Comparison of ENCODE assay signal across 19 mouse cellular contexts in the genomic region with DNA sequence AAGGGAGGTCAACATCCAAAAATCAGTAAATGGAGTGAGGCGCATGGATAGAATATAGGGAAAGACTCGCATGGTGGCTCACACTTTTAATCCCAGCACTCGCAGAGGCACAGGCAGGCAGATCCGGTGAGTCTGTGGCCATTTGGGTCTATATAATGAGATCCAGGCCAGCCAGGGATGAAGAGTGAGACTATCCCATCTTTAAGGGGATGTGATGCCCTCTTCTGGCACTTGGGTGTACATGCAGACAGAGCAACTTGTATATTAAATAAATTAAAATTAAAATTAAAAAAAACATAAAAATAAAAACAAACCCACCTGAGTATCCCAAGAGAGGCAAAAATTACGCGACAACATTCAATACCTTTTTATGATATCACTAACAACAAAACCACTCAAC. TPM values are rescaled to one million over a fixed set of nuclear protein-coding genes. Genes with fewer than 3 reads are reported as not detected.
DNase-seq lines count a peak whose midpoint lies in the region; ATAC-seq and TF ChIP-seq lines count a peak whose summit lies in the region.
"Had no signal": no experiment of that assay in that cellular context is flagged by ENCODE, and none has a peak within 500 bp of the region (broad histone marks: within the 10 kb centered on the region; RNA-seq: fewer than 3 reads in every experiment).

No protein-coding gene starts in this region.

- H3K4me1 ChIP-seq in heart, postnatal 0 days (ENCODE audit: control insufficient read depth, insufficient read depth), result peaks cover 3% of the 10 kb centered on the region; the same call in 1 of the 2 replicates
- no peaks in the 10 kb centered on the region; the same call in 1 of the 2 replicates for H3K4me1 ChIP-seq in heart, embryonic 11.5 days (ENCODE audit: control insufficient read depth, insufficient read depth, low read length)
- H3K4me1 ChIP-seq in midbrain, postnatal 0 days (ENCODE audit: insufficient read depth, low read length), result no peaks in the 10 kb centered on the region
- H3K4me1 ChIP-seq in midbrain, embryonic 11.5 days (ENCODE audit: control insufficient read depth, insufficient read depth, low read length), result 0 out of 2 replicates have a peak, but pooled peaks cover 2% of the 10 kb centered on the region

- TF ChIP-seq POLR2A in brain, embryonic 14.5 days (IDR thresholded peaks at IDR 0.05; ENCODE audit: borderline replicate concordance, extremely low read depth, insufficient read depth, insufficient read length, poor library complexity, severe bottlenecking), result no peak

- no peaks in the 10 kb centered on the region for H3K9me3 ChIP-seq in heart, postnatal 0 days (replicated peaks; ENCODE audit: control insufficient read depth, low read length)
- H3K9me3 ChIP-seq in heart, embryonic 11.5 days (replicated peaks; ENCODE audit: control insufficient read depth, low read length), result no peaks in the 10 kb centered on the region
- H3K9me3 ChIP-seq in midbrain, postnatal 0 days (ENCODE audit: low read length), result no peaks in the 10 kb centered on the region
- H3K9me3 ChIP-seq in midbrain, embryonic 11.5 days (ENCODE audit: control insufficient read depth, low read length), result no peaks in the 10 kb centered on the region
- H3K9me3 ChIP-seq: embryonic facial prominence, embryonic 12.5 days; heart, embryonic 15.5 days; limb, embryonic 12.5 days had no signal

- TF ChIP-seq CTCF in heart, postnatal 0 days (IDR thresholded peaks at IDR 0.05; ENCODE audit: low read depth), result peak; percentile 45
- TF ChIP-seq CTCF in midbrain, postnatal 0 days (IDR thresholded peaks at IDR 0.05), result peak; percentile 53
- peak; percentile 16; the same call in 1 of the 2 replicates for TF ChIP-seq CTCF in brain, embryonic 14.5 days (IDR thresholded peaks at IDR 0.05; ENCODE audit: borderline replicate concordance, extremely low read depth, insufficient read depth, insufficient read length)

- no peak overlapping the region for H3K9ac ChIP-seq in heart, postnatal 0 days (replicated peaks; ENCODE audit: low read depth, low read length)
- no peak overlapping the region for H3K9ac ChIP-seq in heart, embryonic 11.5 days (ENCODE audit: low read depth, low read length)
- H3K9ac ChIP-seq in midbrain, postnatal 0 days (replicated peaks; ENCODE audit: low read length, poor library complexity, severe bottlenecking), result no peak overlapping the region
- no peak overlapping the region for H3K9ac ChIP-seq in midbrain, embryonic 11.5 days (ENCODE audit: low read length)
- H3K9ac ChIP-seq: embryonic facial prominence, embryonic 12.5 days; heart, embryonic 15.5 days; limb, embryonic 12.5 days had no signal

- H3K4me3 ChIP-seq in heart, postnatal 0 days (ENCODE audit: low read depth, low read length), result no peak overlapping the region
- no peak overlapping the region for H3K4me3 ChIP-seq in heart, embryonic 11.5 days (ENCODE audit: low read depth, low read length)
- H3K4me3 ChIP-seq in midbrain, postnatal 0 days (ENCODE audit: low read depth, low read length), result no peak overlapping the region
- H3K4me3 ChIP-seq in midbrain, embryonic 11.5 days (ENCODE audit: low read depth, low read length), result no peak overlapping the region
- H3K4me3 ChIP-seq: embryonic facial prominence, embryonic 12.5 days; heart, embryonic 15.5 days; limb, embryonic 12.5 days had no signal

- H3K27ac ChIP-seq in heart, postnatal 0 days (ENCODE audit: low read depth), result no peak overlapping the region
- H3K27ac ChIP-seq in heart, embryonic 11.5 days (ENCODE audit: low read depth, low read length), result no peak overlapping the region
- no peak overlapping the region for H3K27ac ChIP-seq in midbrain, postnatal 0 days (ENCODE audit: low read depth, low read length)
- no peak overlapping the region for H3K27ac ChIP-seq in midbrain, embryonic 11.5 days (ENCODE audit: low read depth, low read length)
- H3K27ac ChIP-seq: embryonic facial prominence, embryonic 12.5 days; heart, embryonic 15.5 days; limb, embryonic 12.5 days had no signal

- H3K36me3 ChIP-seq in heart, postnatal 0 days (replicated peaks; ENCODE audit: control insufficient read depth, insufficient read depth, low read length), result no peaks in the 10 kb centered on the region
- H3K36me3 ChIP-seq in heart, embryonic 11.5 days (ENCODE audit: control insufficient read depth, insufficient read depth, low read length), result no peaks in the 10 kb centered on the region
- no peaks in the 10 kb centered on the region for H3K36me3 ChIP-seq in midbrain, postnatal 0 days (ENCODE audit: insufficient read depth, low read length)
- H3K36me3 ChIP-seq in midbrain, embryonic 11.5 days (ENCODE audit: control insufficient read depth, insufficient read depth, low read length), result no peaks in the 10 kb centered on the region
- H3K36me3 ChIP-seq: embryonic facial prominence, embryonic 12.5 days; heart, embryonic 15.5 days; limb, embryonic 12.5 days had no signal

- no peak overlapping the region for H3K4me2 ChIP-seq in heart, postnatal 0 days (ENCODE audit: low read depth, low read length)
- no peak overlapping the region for H3K4me2 ChIP-seq in heart, embryonic 11.5 days
- no peak overlapping the region for H3K4me2 ChIP-seq in midbrain, postnatal 0 days (ENCODE audit: low read depth, low read length, poor library complexity, severe bottlenecking)
- H3K4me2 ChIP-seq in midbrain, embryonic 11.5 days, result no peak overlapping the region
- H3K4me2 ChIP-seq: heart, embryonic 15.5 days; limb, embryonic 12.5 days had no signal

- TF ChIP-seq EP300 in heart, postnatal 0 days (IDR thresholded peaks at IDR 0.05; ENCODE audit: low read depth), result no peak

- WGBS in heart, postnatal 0 days, result 60% methylated on average over 6 of the region's 6 CpGs
- 65% methylated on average over 6 of the region's 6 CpGs for WGBS in heart, embryonic 11.5 days (ENCODE audit: insufficient replicate concordance)
- WGBS in midbrain, postnatal 0 days, result 73% methylated on average over 6 of the region's 6 CpGs
- 72% methylated on average over 6 of the region's 6 CpGs for WGBS in midbrain, embryonic 11.5 days

- DNase-seq in heart, postnatal 0 days (ENCODE audit: low spot score), result no peak
- peak; percentile 44 for DNase-seq in midbrain, postnatal 0 days (ENCODE audit: low spot score)
- DNase-seq in midbrain, embryonic 11.5 days (ENCODE audit: low spot score, missing footprints), result no peak
- peak; percentile 20 for DNase-seq in brain, embryonic 14.5 days (ENCODE audit: low read depth)
- no peak for DNase-seq in urinary bladder, adult 18-20 months (ENCODE audit: low spot score in 2 of 2)
- no peak for DNase-seq in gastrocnemius, postnatal 4 days (ENCODE audit: low spot score in 2 of 2)
- DNase-seq: gastrocnemius, postnatal 25 days; kidney, postnatal 10 days; lung, adult 18-20 months; right cerebral cortex, postnatal 4 days had no signal

- H3K27me3 ChIP-seq in heart, postnatal 0 days (ENCODE audit: control insufficient read depth, insufficient read depth, low read length), result 0 out of 2 replicates have a peak, but pooled peaks cover 8% of the 10 kb centered on the region
- H3K27me3 ChIP-seq in heart, embryonic 11.5 days (ENCODE audit: control insufficient read depth, insufficient read depth, low read length), result peaks cover 18% of the 10 kb centered on the region
- no peaks in the 10 kb centered on the region for H3K27me3 ChIP-seq in midbrain, postnatal 0 days (ENCODE audit: insufficient read depth, low read length)
- H3K27me3 ChIP-seq in midbrain, embryonic 11.5 days (ENCODE audit: control insufficient read depth, insufficient read depth, low read length), result no peaks in the 10 kb centered on the region

- ATAC-seq in heart, postnatal 0 days (ENCODE audit: insufficient read depth, low read depth), result no peak
- ATAC-seq in heart, embryonic 11.5 days (replicated peaks; ENCODE audit: insufficient number of reproducible peaks, low FRiP score, low TSS enrichment), result no peak
- no peak for ATAC-seq in midbrain, postnatal 0 days (ENCODE audit: low FRiP score)
- no peak for ATAC-seq in midbrain, embryonic 11.5 days (ENCODE audit: low FRiP score)

RNA-seq across cellular contexts. Expression of a gene that starts 20.4 kb away (rescaled TPM):
- total RNA-seq in heart, postnatal 0 days (2014; rRNA removed; ENCODE audit: low replicate concordance), result 1.6 and 1.7 TPM in 2 replicates
- polyA plus RNA-seq in heart, postnatal 0 days (2015; fragmentation: Nextera tagmentation; extraction: Ambion mirVana), result 2.9 TPM in 2 replicates
- polyA plus RNA-seq in heart, embryonic 11.5 days (2014; fragmentation: Nextera tagmentation; extraction: Ambion mirVana), result 0.49 and 0.62 TPM in 2 replicates
- 18.5 and 20.0 TPM in 2 replicates for total RNA-seq in midbrain, postnatal 0 days (2014; rRNA removed)
- 10.3 and 10.4 TPM in 2 replicates for polyA plus RNA-seq in midbrain, postnatal 0 days (2015; fragmentation: Nextera tagmentation; extraction: Ambion mirVana)
- 0.04 and 0.06 TPM in 2 replicates for polyA plus RNA-seq in midbrain, embryonic 11.5 days (2014; fragmentation: Nextera tagmentation; extraction: Ambion mirVana)
- 4.1 and 4.5 TPM in 2 replicates for polyA plus RNA-seq in brain, embryonic 14.5 days (2012; rRNA removed)
- 10 to 100 TPM; 21.2 to 27.9 TPM for total RNA-seq in gastrocnemius, postnatal 4 days (2021)
- total RNA-seq: megakaryocyte-erythroid progenitor cell, adult 5-6 weeks had no signal

RNA-seq across cellular contexts. Expression of a gene that starts 23.5 kb away (rescaled TPM):
- not detected in 2 replicates for total RNA-seq in heart, postnatal 0 days (2014; rRNA removed; ENCODE audit: low replicate concordance)
- polyA plus RNA-seq in heart, postnatal 0 days (2015; fragmentation: Nextera tagmentation; extraction: Ambion mirVana), result not detected in 2 replicates
- polyA plus RNA-seq in heart, embryonic 11.5 days (2014; fragmentation: Nextera tagmentation; extraction: Ambion mirVana), result not detected in 2 replicates
- total RNA-seq in midbrain, postnatal 0 days (2014; rRNA removed), result 0.11 TPM in 1 of 2 replicates, not detected in the other
- polyA plus RNA-seq in midbrain, postnatal 0 days (2015; fragmentation: Nextera tagmentation; extraction: Ambion mirVana), result 0.06 and 0.10 TPM in 2 replicates
- polyA plus RNA-seq in midbrain, embryonic 11.5 days (2014; fragmentation: Nextera tagmentation; extraction: Ambion mirVana), result 0.05 and 0.08 TPM in 2 replicates
- polyA plus RNA-seq in brain, embryonic 14.5 days (2012; rRNA removed), result 0.03 TPM in 2 replicates
- not detected for total RNA-seq in gastrocnemius, postnatal 4 days (2021)
- total RNA-seq: ES-E14; gastrocnemius, postnatal 25 days; megakaryocyte-erythroid progenitor cell, adult 5-6 weeks had no signal
- polyA plus RNA-seq: stomach, embryonic 14.5 days had no signal

RNA-seq across cellular contexts. Expression of a gene that starts 48.4 kb away (rescaled TPM):
- total RNA-seq in heart, postnatal 0 days (2014; rRNA removed; ENCODE audit: low replicate concordance), result not detected in 2 replicates
- 0.04 TPM in 1 of 2 replicates, not detected in the other for polyA plus RNA-seq in heart, postnatal 0 days (2015; fragmentation: Nextera tagmentation; extraction: Ambion mirVana)
- not detected in 2 replicates for polyA plus RNA-seq in heart, embryonic 11.5 days (2014; fragmentation: Nextera tagmentation; extraction: Ambion mirVana)
- total RNA-seq in midbrain, postnatal 0 days (2014; rRNA removed), result 0.05 TPM in 1 of 2 replicates, not detected in the other
- not detected in 2 replicates for polyA plus RNA-seq in midbrain, postnatal 0 days (2015; fragmentation: Nextera tagmentation; extraction: Ambion mirVana)
- not detected in 2 replicates for polyA plus RNA-seq in midbrain, embryonic 11.5 days (2014; fragmentation: Nextera tagmentation; extraction: Ambion mirVana)
- polyA plus RNA-seq in brain, embryonic 14.5 days (2012; rRNA removed), result 0.07 and 0.38 TPM in 2 replicates
- total RNA-seq in gastrocnemius, postnatal 4 days (2021), result under 1 TPM in 1 of 2 experiments, not detected in 1; 0.10 TPM
- total RNA-seq: gastrocnemius, postnatal 25 days; layer of hippocampus, postnatal 10 days; megakaryocyte-erythroid progenitor cell, adult 5-6 weeks had no signal
- polyA plus RNA-seq: forebrain, embryonic 11.5 days; stomach, embryonic 14.5 days had no signal

Comparison
In these comparisons a context has a peak if more than half of its experiments do, and no peak if none do; other contexts are left out.
1. DNase-seq: peak in midbrain, postnatal 0 days (single experiment) and brain, embryonic 14.5 days (single experiment); none in heart, postnatal 0 days (single experiment), midbrain, embryonic 11.5 days (single experiment), urinary bladder, adult 18-20 months (0 of 2) and gastrocnemius, postnatal 4 days (0 of 2).
2. Peak in every context shown above with its lines, with median percentiles within 50 percentile points of each other: CTCF ChIP-seq.